Comparison of ENCODE assay signal across 12 mouse cellular contexts in the genomic region with DNA sequence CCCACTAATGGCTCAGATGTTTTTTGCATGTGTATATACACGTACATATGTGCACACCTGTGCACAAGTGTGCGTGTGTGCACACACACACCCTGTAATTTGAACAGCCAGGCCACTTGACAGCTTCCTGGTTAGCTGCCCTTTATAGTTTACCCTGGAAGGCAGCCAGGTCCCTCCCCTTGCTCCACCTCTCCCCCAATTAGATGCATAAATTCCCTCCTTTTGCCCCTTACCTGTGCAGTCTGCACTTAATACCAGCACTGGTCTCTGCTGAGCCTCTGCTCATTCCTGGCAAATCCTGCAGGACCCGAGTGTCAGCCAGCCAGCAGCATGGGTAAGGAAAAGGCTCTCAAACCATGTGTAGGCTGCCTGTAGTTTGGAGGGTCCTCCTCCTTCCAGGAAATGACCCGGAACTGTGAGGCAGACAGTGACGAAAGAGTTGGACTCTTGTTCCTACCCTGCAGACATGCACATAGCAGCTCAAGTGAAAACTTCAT. TPM values are rescaled to one million over a fixed set of nuclear protein-coding genes. Genes with fewer than 3 reads are reported as not detected.
DNase-seq lines count a peak whose midpoint lies in the region; ATAC-seq lines count a peak whose summit lies in the region.
"Had no signal": no experiment of that assay in that cellular context is flagged by ENCODE, and none has a peak within 500 bp of the region (broad histone marks: within the 10 kb centered on the region; RNA-seq: fewer than 3 reads in every experiment).

Selenbp2 (plus strand) TSS at position 228 of the 497 bp plus-strand sequence.

- no peak within 1 kb of the TSS for H3K9ac ChIP-seq in intestine, embryonic 15.5 days
- H3K9ac ChIP-seq: hindbrain, embryonic 14.5 days; midbrain, embryonic 12.5 days had no signal

- no peaks in the 10 kb centered on the region for H3K27me3 ChIP-seq in heart, embryonic 10.5 days (ENCODE audit: insufficient read depth, poor library complexity, severe bottlenecking)
- H3K27me3 ChIP-seq in intestine, embryonic 15.5 days (replicated peaks), result no peaks in the 10 kb centered on the region
- H3K27me3 ChIP-seq: midbrain, embryonic 12.5 days had no signal

- H3K9me3 ChIP-seq in heart, embryonic 10.5 days, result no peaks in the 10 kb centered on the region
- no peaks in the 10 kb centered on the region for H3K9me3 ChIP-seq in intestine, embryonic 15.5 days
- H3K9me3 ChIP-seq: midbrain, embryonic 12.5 days had no signal

- H3K4me3 ChIP-seq in heart, embryonic 10.5 days, result no peak within 1 kb of the TSS
- no peak within 1 kb of the TSS for H3K4me3 ChIP-seq in intestine, embryonic 15.5 days (replicated peaks)
- H3K4me3 ChIP-seq: midbrain, embryonic 12.5 days had no signal

- peak; percentile 83 for ATAC-seq in intestine, embryonic 15.5 days
- peak; percentile 34; the same call in 1 of the 2 replicates for ATAC-seq in megakaryocyte progenitor cell, adult 5-6 weeks (replicated peaks; ENCODE audit: poor library complexity)
- ATAC-seq: CD4-positive, CD25-positive, alpha-beta regulatory T cell, adult 4 months had no signal

- no peak for DNase-seq in heart, postnatal 25 days (ENCODE audit: low spot score)
- DNase-seq in heart, embryonic 10.5 days (ENCODE audit: low spot score), result no peak
- DNase-seq in kidney, postnatal 36 days, result peak; percentile 64 to 65
- no peak for DNase-seq in ovary, adult 18-20 months (ENCODE audit: low spot score)
- no peak for DNase-seq in cerebellum, postnatal 25 days
- DNase-seq in thymus, postnatal 14 days, result no peak

- no peak within 1 kb of the TSS for H3K27ac ChIP-seq in heart, embryonic 10.5 days
- H3K27ac ChIP-seq in intestine, embryonic 15.5 days, result no peak within 1 kb of the TSS
- H3K27ac ChIP-seq: hindbrain, embryonic 14.5 days; midbrain, embryonic 12.5 days had no signal

- intact Hi-C loops in heart, postnatal 25 days (cut with DNase I), result no loop called here

- H3K36me3 ChIP-seq in heart, embryonic 10.5 days, result no peaks in the 10 kb centered on the region
- H3K36me3 ChIP-seq in intestine, embryonic 15.5 days, result no peaks in the 10 kb centered on the region
- H3K36me3 ChIP-seq: midbrain, embryonic 12.5 days had no signal

- peaks cover 12% of the 10 kb centered on the region for H3K4me1 ChIP-seq in heart, embryonic 10.5 days
- peaks cover 6% of the 10 kb centered on the region; the same call in 1 of the 2 replicates for H3K4me1 ChIP-seq in intestine, embryonic 15.5 days (replicated peaks)
- H3K4me1 ChIP-seq: midbrain, embryonic 12.5 days had no signal

- WGBS in heart, embryonic 10.5 days, result 59% methylated on average over 5 of the region's 5 CpGs
- WGBS in intestine, embryonic 15.5 days, result 25% methylated on average over 5 of the region's 5 CpGs

- H3K4me2 ChIP-seq in intestine, embryonic 15.5 days (replicated peaks), result peak within 1 kb of the TSS; percentile 28; the same call in 1 of the 2 replicates
- H3K4me2 ChIP-seq: hindbrain, embryonic 14.5 days; midbrain, embryonic 12.5 days had no signal

RNA-seq across cellular contexts. Expression of gene Selenbp2, which starts in this region (rescaled TPM):
- 10 to 100 TPM; 11.6 to 14.6 TPM for total RNA-seq in heart, postnatal 25 days (2021)
- 0.68 and 0.72 TPM in 2 replicates for polyA plus RNA-seq in heart, embryonic 10.5 days (2016; fragmentation: Nextera tagmentation; extraction: Ambion mirVana)
- 4.0 and 5.5 TPM in 2 replicates for polyA plus RNA-seq in intestine, embryonic 15.5 days (2015; fragmentation: Nextera tagmentation; extraction: Ambion mirVana)
- not detected in 2 replicates for total RNA-seq in megakaryocyte progenitor cell, adult 5-6 weeks (2015)
- total RNA-seq in megakaryocyte progenitor cell, adult 5-6 weeks (2017), result 0.14 TPM in 1 of 2 replicates, not detected in the other
- polyA plus RNA-seq: CD4-positive, CD25-positive, alpha-beta regulatory T cell, adult 4 months; embryonic facial prominence, embryonic 11.5 days; hindbrain, embryonic 14.5 days had no signal

Comparison
In these comparisons a context has a peak if more than half of its experiments do, and no peak if none do; other contexts are left out.
1. RNA of gene Selenbp2 (total RNA-seq): 11.6 to 14.6 TPM in heart, postnatal 25 days; 0.14 TPM in megakaryocyte progenitor cell, adult 5-6 weeks; every median in the first group is over 10 times any median in the second.
2. Peak in ATAC-seq in megakaryocyte progenitor cell, adult 5-6 weeks; RNA of the gene not detected or under 1 TPM.
3. DNase-seq: peak in kidney, postnatal 36 days (2 of 2); none in heart, postnatal 25 days (single experiment), heart, embryonic 10.5 days (single experiment), ovary, adult 18-20 months (single experiment), cerebellum, postnatal 25 days (0 of 2) and thymus, postnatal 14 days (single experiment).